Mouse (Mus musculus) midbrain, postnatal 0 days (tissue): ENCODE data around the gene Ablim2. TPM values are rescaled to one million over a fixed set of nuclear protein-coding genes. Genes with fewer than 3 reads are reported as not detected.

Source experiments
- ATAC-seq: fragments of 200-750 bp; cut with Nextera tagmentation; 2 replicates; pipeline ENCODE4 v1.8.0; 2017; ENCODE audit warnings: moderate number of reproducible peaks, mild to moderate bottlenecking, moderate TSS enrichment, moderate library complexity; ENCODE audit not compliant: low FRiP score
- DNase-seq: peaks from one replicate; pipeline ENCODE4 v3.0.0-alpha.2; 2015; ENCODE audit warnings: low spot score
- H3K27ac ChIP-seq: fragments of 300-500 bp; sonication (generic); 2 replicates; pipeline ENCODE4 v1.5.1; 2014; ENCODE audit warnings: low read depth, mild to moderate bottlenecking, low read length, mixed read lengths
- H3K27me3 ChIP-seq: fragments of 300-500 bp; sonication (generic); 2 replicates; pipeline ENCODE4 v1.6.1; 2014; ENCODE audit warnings: low read length, control low read depth, mixed read lengths; ENCODE audit not compliant: insufficient read depth
- H3K36me3 ChIP-seq: fragments of 300-500 bp; sonication (generic); 2 replicates; pipeline ENCODE4 v1.6.1; 2014; ENCODE audit warnings: low read length, control low read depth, mixed read lengths; ENCODE audit not compliant: insufficient read depth
- H3K4me1 ChIP-seq: fragments of 300-500 bp; sonication (generic); 2 replicates; pipeline ENCODE4 v1.6.1; 2014; ENCODE audit warnings: mild to moderate bottlenecking, control low read depth, antibody characterized with exemption, low read length, mixed read lengths; ENCODE audit not compliant: insufficient read depth
- H3K4me2 ChIP-seq: fragments of 300-500 bp; sonication (generic); 2 replicates; pipeline ENCODE4 v1.6.1; 2014; ENCODE audit warnings: low read depth, mild to moderate bottlenecking, low read length, mixed read lengths; ENCODE audit not compliant: poor library complexity, severe bottlenecking
- H3K4me3 ChIP-seq: fragments of 300-500 bp; sonication (generic); 2 replicates; pipeline ENCODE4 v1.5.1; 2014; ENCODE audit warnings: low read depth, mild to moderate bottlenecking, low read length, moderate library complexity
- H3K9ac ChIP-seq: fragments of 300-500 bp; sonication (generic); replicated peaks from 2 replicates; pipeline ENCODE4 v1.6.1; 2014; ENCODE audit warnings: mild to moderate bottlenecking, low read length, moderate library complexity, mixed read lengths; ENCODE audit not compliant: poor library complexity, severe bottlenecking
- H3K9me3 ChIP-seq: fragments of 300-500 bp; sonication (generic); 2 replicates; pipeline ENCODE4 v1.6.1; 2016; ENCODE audit warnings: low read length, control low read depth
- CTCF ChIP-seq: IDR thresholded peaks from 2 replicates; pipeline ENCODE4 v1.5.1; 2016; ENCODE audit warnings: antibody characterized with exemption, mild to moderate bottlenecking
- WGBS: fragments of 180-500 bp; shearing (Covaris S2); extraction: QIAGEN DNeasy Blood & Tissue Kit; methylation state at CpG from one replicate; pipeline ENCODE4 v1.1.7; 2014; 5-methylcytosine and 5-hydroxymethylcytosine counted together
- polyA plus RNA-seq: library from polyadenylated mRNA; unstranded; fragments of >200 nt; fragmentation: Nextera tagmentation; extraction: Ambion mirVana; gene quantifications from 2 replicates; pipeline ENCODE4 v1.2.1, GENCODE M21; 2015
- total RNA-seq: library from RNA; depleted of rRNA; stranded (reverse); fragments of >200 nt; gene quantifications from 2 replicates; pipeline ENCODE4 v1.2.3, GENCODE M21; 2014

Ablim2 gene
- total and polyA plus RNA-seq, 2 experiments from 2014 or later = 32.2 to 44.9 TPM

GRCm38 (mm10) chr5:35799090-35799489 lies 41.4 kb downstream of the Ablim2 start:
- no peak for ATAC-seq
- no peak for TF ChIP-seq CTCF
- Histone ChIP-seq H3K9me3 (no peaks in the 10 kb centered on the region), H3K36me3 (peaks cover 30% of the 10 kb centered on the region), H3K27me3 (no peaks in the 10 kb centered on the region), H3K27ac (no peak overlapping the region), H3K4me1 (no peaks in the 10 kb centered on the region), H3K4me2 (no peak overlapping the region), H3K4me3 (no peak overlapping the region), H3K9ac (no peak overlapping the region)
- WGBS = 54% methylated on average over 5 of the region's 5 CpGs
- no peak for DNase-seq

GRCm38 (mm10) chr5:35803416-35803815 lies 45.7 kb downstream of the Ablim2 start:
- H3K4me3 ChIP-seq = no peak overlapping the region
- DNase-seq (no peak), ATAC-seq (no peak)
- H3K9ac ChIP-seq = no peak overlapping the region
- no peak for TF ChIP-seq CTCF
- H3K9me3 ChIP-seq = no peaks in the 10 kb centered on the region
- no peak overlapping the region for H3K27ac ChIP-seq
- H3K4me1 ChIP-seq = no peaks in the 10 kb centered on the region
- 91% methylated on average over 5 of the region's 5 CpGs for WGBS
- H3K4me2 ChIP-seq = no peak overlapping the region
- no peaks in the 10 kb centered on the region for H3K27me3 ChIP-seq
- H3K36me3 ChIP-seq = peaks cover 37% of the 10 kb centered on the region

GRCm38 (mm10) chr5:35804685-35805084 lies 47.0 kb downstream of the Ablim2 start:
- Histone ChIP-seq H3K9me3 (no peaks in the 10 kb centered on the region), H3K4me3 (no peak overlapping the region), H3K4me1 (no peaks in the 10 kb centered on the region), H3K27ac (no peak overlapping the region), H3K4me2 (no peak overlapping the region), H3K27me3 (no peaks in the 10 kb centered on the region), H3K36me3 (peaks cover 32% of the 10 kb centered on the region), H3K9ac (no peak overlapping the region)
- WGBS = 85% methylated on average over 4 of the region's 4 CpGs
- DNase-seq (no peak), ATAC-seq (no peak)
- TF ChIP-seq CTCF = no peak

GRCm38 (mm10) chr5:35805209-35805608 lies 47.5 kb downstream of the Ablim2 start:
- Histone ChIP-seq H3K27ac (no peak overlapping the region), H3K9ac (no peak overlapping the region), H3K27me3 (no peaks in the 10 kb centered on the region), H3K9me3 (no peaks in the 10 kb centered on the region), H3K4me3 (no peak overlapping the region), H3K36me3 (peaks cover 29% of the 10 kb centered on the region), H3K4me2 (no peak overlapping the region), H3K4me1 (no peaks in the 10 kb centered on the region)
- no peak for TF ChIP-seq CTCF
- ATAC-seq = no peak
- WGBS = 87% methylated on average over 3 of the region's 3 CpGs
- no peak for DNase-seq

- H3K9me3 ChIP-seq = no peaks in the 10 kb centered on the region
- no peak overlapping the region for H3K27ac ChIP-seq
- ATAC-seq (no peak), DNase-seq (no peak)
- H3K4me1 ChIP-seq = 0 out of 2 replicates have a peak, but pooled peaks cover 3% of the 10 kb centered on the region
- H3K4me2 ChIP-seq = no peak overlapping the region
- H3K36me3 ChIP-seq = peaks cover 24% of the 10 kb centered on the region
- no peaks in the 10 kb centered on the region for H3K27me3 ChIP-seq
- no peak overlapping the region for H3K9ac ChIP-seq
- no peak overlapping the region for H3K4me3 ChIP-seq
- WGBS = 90% methylated on average over 8 of the region's 8 CpGs
- TF ChIP-seq CTCF = no peak
Observed at GRCm38 (mm10) chr5:35807018-35807417, 49.3 kb downstream of the Ablim2 start.

GRCm38 (mm10) chr5:35810526-35810925 lies 52.8 kb downstream of the Ablim2 start:
- Histone ChIP-seq H3K27me3 (no peaks in the 10 kb centered on the region), H3K9ac (no peak overlapping the region), H3K27ac (no peak overlapping the region), H3K36me3 (peaks cover 10% of the 10 kb centered on the region), H3K4me1 (peaks cover 17% of the 10 kb centered on the region), H3K4me2 (no peak overlapping the region), H3K4me3 (no peak overlapping the region), H3K9me3 (no peaks in the 10 kb centered on the region)
- TF ChIP-seq CTCF = no peak
- 33% methylated on average over 3 of the region's 3 CpGs for WGBS
- ATAC-seq = 0 out of 2 replicates have a peak, but pooled peaks have one; percentile 11
- DNase-seq = no peak
